Mouse (Mus musculus) hindbrain, embryonic 14.5 days (tissue): Measurements from ENCODE around the gene Hmgn3. TPM values are rescaled to one million over a fixed set of nuclear protein-coding genes. Genes with fewer than 3 reads are reported as not detected.
A peak's percentile ranks its signal among the peaks of the same experiment; 100 is the strongest.
"Not testable (repeated sequence)": the region's sequence is repeated elsewhere in the genome, so short reads cannot be mapped to it uniquely, and the experiment has no call there.

Experiments
- ATAC-seq: fragments of 200-750 bp; cut with Nextera tagmentation; 2 replicates; pipeline ENCODE4 v1.8.0; 2017; ENCODE audit warnings: moderate number of reproducible peaks, mild to moderate bottlenecking, moderate TSS enrichment, moderate library complexity; ENCODE audit not compliant: low FRiP score
- DNase-seq: peaks from one replicate; pipeline ENCODE4 v3.0.0-alpha.2; 2015; ENCODE audit warnings: low spot score
- H3K27ac ChIP-seq: fragments of 300-500 bp; sonication (generic); 2 replicates; pipeline ENCODE4 v1.5.1; 2014; ENCODE audit warnings: mild to moderate bottlenecking, moderate library complexity
- H3K27me3 ChIP-seq: fragments of 300-500 bp; sonication (generic); 2 replicates; pipeline ENCODE4 v1.6.1; 2014; ENCODE audit warnings: mild to moderate bottlenecking, low read length, mixed read lengths; ENCODE audit not compliant: control insufficient read depth, insufficient read depth
- H3K36me3 ChIP-seq: fragments of 300-500 bp; sonication (generic); replicated peaks from 2 replicates; pipeline ENCODE4 v1.6.1; 2014; ENCODE audit not compliant: control insufficient read depth, insufficient read depth
- H3K4me1 ChIP-seq: fragments of 300-500 bp; sonication (generic); replicated peaks from 2 replicates; pipeline ENCODE4 v1.6.1; 2014; ENCODE audit warnings: antibody characterized with exemption, low read length, mixed read lengths; ENCODE audit not compliant: control insufficient read depth, insufficient read depth
- H3K4me2 ChIP-seq: fragments of 300-500 bp; sonication (generic); replicated peaks from 2 replicates; pipeline ENCODE4 v1.6.1; 2014; ENCODE audit warnings: mild to moderate bottlenecking, moderate library complexity
- H3K4me3 ChIP-seq: fragments of 300-500 bp; sonication (generic); replicated peaks from 2 replicates; pipeline ENCODE4 v1.5.1; 2014; ENCODE audit warnings: mild to moderate bottlenecking, low read length
- H3K9ac ChIP-seq: fragments of 300-500 bp; sonication (generic); 2 replicates; pipeline ENCODE4 v1.6.1; 2014
- H3K9me3 ChIP-seq: fragments of 300-500 bp; sonication (generic); 2 replicates; pipeline ENCODE4 v1.6.1; 2016; ENCODE audit warnings: low read length; ENCODE audit not compliant: control insufficient read depth
- WGBS: fragments of 180-500 bp; shearing (Covaris S2); extraction: QIAGEN DNeasy Blood & Tissue Kit; methylation state at CpG from one replicate; pipeline ENCODE4 v1.1.7; 2014; 5-methylcytosine and 5-hydroxymethylcytosine counted together
- polyA plus RNA-seq: library from polyadenylated mRNA; unstranded; fragments of >200 nt; fragmentation: Nextera tagmentation; extraction: Ambion mirVana; gene quantifications from 2 replicates; pipeline ENCODE4 v1.2.1, GENCODE M21; 2014

Hmgn3 gene
- polyA plus RNA-seq, result 139 and 146 TPM in 2 replicates

GRCm38 (mm10) chr9:83146446-83147188, at the start of gene Hmgn3:
Gene Hmgn3 (minus strand): TSS chr9:83146685.
- WGBS, result 8% methylated on average over 28 of the region's 28 CpGs
- H3K27ac ChIP-seq, result peak within 1 kb of the TSS; percentile 62
- H3K27me3 ChIP-seq, result no peaks in the 10 kb centered on the region
- H3K9me3 ChIP-seq, result no peaks in the 10 kb centered on the region
- peak within 1 kb of the TSS; percentile 66 for H3K4me3 ChIP-seq
- DNase-seq (peak; percentile 88), ATAC-seq (peak; percentile 97)
- no peaks in the 10 kb centered on the region for H3K36me3 ChIP-seq
- H3K4me1 ChIP-seq, result peaks cover 6% of the 10 kb centered on the region; the same call in 1 of the 2 replicates
- peak within 1 kb of the TSS; percentile 89 for H3K4me2 ChIP-seq
- peak within 1 kb of the TSS; percentile 68 for H3K9ac ChIP-seq

GRCm38 (mm10) chr9:83195765-83196164, 49.3 kb upstream of the Hmgn3 start:
- no peaks in the 10 kb centered on the region for H3K36me3 ChIP-seq
- no peak overlapping the region for H3K27ac ChIP-seq
- no peaks in the 10 kb centered on the region for H3K9me3 ChIP-seq
- H3K27me3 ChIP-seq, result no peaks in the 10 kb centered on the region
- H3K4me2 ChIP-seq, result no peak overlapping the region
- 0 out of 2 replicates have a peak, but pooled peaks cover 3% of the 10 kb centered on the region for H3K4me1 ChIP-seq
- DNase-seq, result no peak
- H3K4me3 ChIP-seq, result no peak overlapping the region
- no peak overlapping the region for H3K9ac ChIP-seq
- 84% methylated on average over 10 of the region's 10 CpGs for WGBS
- no peak for ATAC-seq

GRCm38 (mm10) chr9:83195007-83195406, 48.5 kb upstream of the Hmgn3 start:
- ATAC-seq, result peak; percentile 57; the same call in 1 of the 2 replicates

GRCm38 (mm10) chr9:83187752-83188151, 41.3 kb upstream of the Hmgn3 start:
- 88% methylated on average over 2 of the region's 2 CpGs for WGBS

More at GRCm38 (mm10) chr9:83195007-83195406, 48.5 kb upstream of the Hmgn3 start:
- Histone ChIP-seq H3K4me3 (no peak overlapping the region), H3K9ac (no peak overlapping the region), H3K27ac (no peak overlapping the region), H3K27me3 (no peaks in the 10 kb centered on the region), H3K36me3 (no peaks in the 10 kb centered on the region), H3K4me2 (no peak overlapping the region), H3K4me1 (0 out of 2 replicates have a peak, but pooled peaks cover 3% of the 10 kb centered on the region), H3K9me3 (no peaks in the 10 kb centered on the region)
- DNase-seq, result peak; percentile 33
- 43% methylated on average over 6 of the region's 6 CpGs for WGBS

GRCm38 (mm10) chr9:83145591-83146445, 667 bp downstream of the Hmgn3 start:
- Histone ChIP-seq H3K9ac (peak overlapping the region; percentile 68), H3K36me3 (no peaks in the 10 kb centered on the region), H3K27ac (peak overlapping the region; percentile 62), H3K9me3 (no peaks in the 10 kb centered on the region), H3K4me1 (peaks cover 6% of the 10 kb centered on the region; the same call in 1 of the 2 replicates), H3K27me3 (no peaks in the 10 kb centered on the region), H3K4me2 (peak overlapping the region; percentile 89), H3K4me3 (peak overlapping the region; percentile 66)
- WGBS, result 3% methylated on average over 53 of the region's 53 CpGs
- DNase-seq, result peak; percentile 55
- ATAC-seq, result peak; percentile 81

More at GRCm38 (mm10) chr9:83187752-83188151, 41.3 kb upstream of the Hmgn3 start:
- no peaks in the 10 kb centered on the region for H3K36me3 ChIP-seq
- H3K4me2 ChIP-seq, result no peak overlapping the region
- no peaks in the 10 kb centered on the region for H3K9me3 ChIP-seq
- H3K27me3 ChIP-seq, result no peaks in the 10 kb centered on the region
- no peak overlapping the region for H3K27ac ChIP-seq
- DNase-seq (no peak), ATAC-seq (no peak)
- H3K4me3 ChIP-seq, result no peak overlapping the region
- no peak overlapping the region for H3K9ac ChIP-seq
- H3K4me1 ChIP-seq, result no peaks in the 10 kb centered on the region

GRCm38 (mm10) chr9:83129831-83130230, 16.7 kb downstream of the Hmgn3 start:
- WGBS, result 93% methylated on average over 4 of the region's 4 CpGs
- Histone ChIP-seq H3K9ac (no peak overlapping the region), H3K27ac (no peak overlapping the region), H3K36me3 (no peaks in the 10 kb centered on the region), H3K4me3 (no peak overlapping the region), H3K4me1 (no peaks in the 10 kb centered on the region), H3K4me2 (no peak overlapping the region), H3K27me3 (no peaks in the 10 kb centered on the region), H3K9me3 (no peaks in the 10 kb centered on the region)
- DNase-seq, result no peak
- ATAC-seq, result no peak

GRCm38 (mm10) chr9:83127840-83128239, 18.6 kb downstream of the Hmgn3 start:
- Histone ChIP-seq H3K27ac (no peak overlapping the region), H3K9ac (no peak overlapping the region), H3K9me3 (no peaks in the 10 kb centered on the region), H3K36me3 (no peaks in the 10 kb centered on the region), H3K27me3 (no peaks in the 10 kb centered on the region), H3K4me3 (no peak overlapping the region), H3K4me1 (no peaks in the 10 kb centered on the region), H3K4me2 (no peak overlapping the region)
- 79% methylated on average over 7 of the region's 7 CpGs for WGBS
- DNase-seq (no peak), ATAC-seq (no peak)

GRCm38 (mm10) chr9:83126482-83126881, 20.0 kb downstream of the Hmgn3 start:
- H3K27ac ChIP-seq, H3K27me3 ChIP-seq, H3K36me3 ChIP-seq, H3K9me3 ChIP-seq, H3K4me3 ChIP-seq, H3K4me2 ChIP-seq, H3K9ac ChIP-seq, ATAC-seq, H3K4me1 ChIP-seq, DNase-seq: not testable (repeated sequence)
- WGBS, result 84% methylated on average over 6 of the region's 6 CpGs

- no peak overlapping the region for H3K4me3 ChIP-seq
- no peak for DNase-seq
- no peaks in the 10 kb centered on the region for H3K27me3 ChIP-seq
- H3K4me1 ChIP-seq, result no peaks in the 10 kb centered on the region
- no peak overlapping the region for H3K4me2 ChIP-seq
- 90% methylated on average over 2 of the region's 2 CpGs for WGBS
- ATAC-seq, result no peak
- H3K27ac ChIP-seq, result no peak overlapping the region
- H3K9ac ChIP-seq, result no peak overlapping the region
- H3K9me3 ChIP-seq, result no peaks in the 10 kb centered on the region
- no peaks in the 10 kb centered on the region for H3K36me3 ChIP-seq
Observed at GRCm38 (mm10) chr9:83119211-83119610, 27.3 kb downstream of the Hmgn3 start.
